Mouse (Mus musculus): ENCODE measurements around the gene Man1a.

DNA sequence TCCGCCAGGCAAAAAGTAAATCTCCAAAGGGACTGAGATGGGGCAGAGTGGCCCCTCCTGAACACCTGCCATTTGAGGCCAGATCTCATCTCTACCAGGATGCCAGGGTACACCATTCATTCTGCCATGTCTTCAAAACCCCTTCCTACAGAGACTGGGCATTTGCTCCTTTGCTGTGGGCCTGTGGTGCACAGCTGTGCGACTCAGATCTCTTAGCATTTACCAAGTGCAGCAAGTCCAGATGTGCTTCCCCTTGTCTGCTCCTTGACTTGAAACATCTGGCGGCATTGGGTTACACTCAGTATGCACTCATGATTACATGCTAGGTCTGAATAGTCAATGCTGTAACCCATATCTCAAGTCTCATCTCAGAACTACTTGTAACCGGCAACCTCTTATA lies 28.5 kb downstream of the Man1a start:
- TF ChIP-seq CTCF (IDR thresholded peaks at IDR 0.05; ENCODE audit: borderline replicate concordance, extremely low read depth, insufficient read depth, insufficient read length) (no peak), POLR2A (IDR thresholded peaks at IDR 0.05; ENCODE audit: borderline replicate concordance, extremely low read depth, insufficient read depth, insufficient read length, poor library complexity, severe bottlenecking) (no peak)

Measured in brain, embryonic 14.5 days (tissue).